Mouse (Mus musculus) hindbrain, embryonic 13.5 days (tissue): ENCODE measurements around the gene Pigx. TPM values are rescaled to one million over a fixed set of nuclear protein-coding genes. Genes with fewer than 3 reads are reported as not detected.
"Not testable (repeated sequence)": the region's sequence is repeated elsewhere in the genome, so short reads cannot be mapped to it uniquely, and the experiment has no call there.

ENCODE experiments used
- ATAC-seq: fragments of 200-750 bp; cut with Nextera tagmentation; 2 replicates; pipeline ENCODE4 v1.8.0; 2017; ENCODE audit warnings: moderate TSS enrichment; ENCODE audit not compliant: low FRiP score
- H3K27ac ChIP-seq: fragments of 300-500 bp; sonication (generic); 2 replicates; pipeline ENCODE4 v1.5.1; 2015; ENCODE audit warnings: inconsistent platforms, mild to moderate bottlenecking, moderate library complexity
- H3K27me3 ChIP-seq: fragments of 300-500 bp; sonication (generic); 2 replicates; pipeline ENCODE4 v1.6.1; 2015; ENCODE audit warnings: mild to moderate bottlenecking, inconsistent platforms
- H3K36me3 ChIP-seq: fragments of 300-500 bp; sonication (generic); 2 replicates; pipeline ENCODE4 v1.6.1; 2015; ENCODE audit warnings: mild to moderate bottlenecking, inconsistent platforms
- H3K4me1 ChIP-seq: fragments of 300-500 bp; sonication (generic); replicated peaks from 2 replicates; pipeline ENCODE4 v1.6.1; 2015; ENCODE audit warnings: inconsistent platforms
- H3K4me2 ChIP-seq: fragments of 300-500 bp; sonication (generic); 2 replicates; pipeline ENCODE4 v1.6.1; 2015; ENCODE audit warnings: inconsistent platforms, mild to moderate bottlenecking, moderate library complexity
- H3K4me3 ChIP-seq: fragments of 300-500 bp; sonication (generic); 2 replicates; pipeline ENCODE4 v1.5.1; 2015; ENCODE audit warnings: mild to moderate bottlenecking, inconsistent platforms
- H3K9ac ChIP-seq: fragments of 300-500 bp; sonication (generic); 2 replicates; pipeline ENCODE4 v1.6.1; 2015; ENCODE audit warnings: mild to moderate bottlenecking, inconsistent platforms
- H3K9me3 ChIP-seq: fragments of 300-500 bp; sonication (generic); 2 replicates; pipeline ENCODE4 v1.6.1; 2016; ENCODE audit warnings: inconsistent platforms
- WGBS: fragments of 180-500 bp; shearing (Covaris S2); methylation state at CpG from one replicate; pipeline ENCODE4 v1.1.7; 2015; 5-methylcytosine and 5-hydroxymethylcytosine counted together
- polyA plus RNA-seq: library from polyadenylated mRNA; unstranded; fragments of >200 nt; fragmentation: Nextera tagmentation; extraction: Ambion mirVana; gene quantifications from 2 replicates; pipeline ENCODE4 v1.2.1, GENCODE M21; 2015

Pigx gene
- polyA plus RNA-seq, 1 experiment from 2014 or later, result 132 TPM

GRCm38 (mm10) chr16:32107342-32108045 lies 8.0 kb upstream of the Pigx start:
- ATAC-seq, result no peak
- H3K4me1 ChIP-seq, result no peaks in the 10 kb centered on the region
- H3K9ac ChIP-seq, result no peak overlapping the region
- H3K9me3 ChIP-seq, result no peaks in the 10 kb centered on the region
- no peak overlapping the region for H3K4me3 ChIP-seq
- WGBS, result 92% methylated on average over 12 of the region's 12 CpGs
- no peak overlapping the region for H3K27ac ChIP-seq
- no peaks in the 10 kb centered on the region for H3K27me3 ChIP-seq
- H3K4me2 ChIP-seq, result no peak overlapping the region
- H3K36me3 ChIP-seq, result peaks cover 70% of the 10 kb centered on the region

DNA sequence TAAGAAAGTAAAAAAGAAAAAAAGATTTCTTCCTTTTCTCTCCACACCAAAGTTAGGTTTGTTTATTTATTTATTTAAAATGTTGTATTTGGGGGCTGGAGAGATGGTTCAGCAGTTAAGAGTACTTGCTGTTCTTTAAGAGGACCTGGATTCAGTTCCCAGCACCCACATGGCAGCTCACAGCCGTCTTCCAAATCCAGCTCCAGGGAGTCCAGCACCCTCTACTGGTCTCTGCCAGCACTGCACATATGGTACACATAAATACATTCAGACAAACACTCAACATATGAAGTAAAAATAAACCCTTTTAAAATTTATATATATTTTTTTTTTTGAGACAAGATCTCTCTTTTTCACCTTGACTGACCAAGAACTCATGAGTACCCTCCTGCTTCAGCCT lies 6.2 kb upstream of the Pigx start:
- no peaks in the 10 kb centered on the region for H3K4me1 ChIP-seq
- H3K27me3 ChIP-seq, result no peaks in the 10 kb centered on the region
- WGBS, result 96% methylated on average over 1 of the region's 1 CpGs
- no peak overlapping the region for H3K4me2 ChIP-seq
- no peaks in the 10 kb centered on the region for H3K9me3 ChIP-seq
- H3K27ac ChIP-seq, result no peak overlapping the region
- no peak overlapping the region for H3K9ac ChIP-seq
- H3K4me3 ChIP-seq, result no peak overlapping the region
- peaks cover 77% of the 10 kb centered on the region for H3K36me3 ChIP-seq
- ATAC-seq, result no peak

DNA sequence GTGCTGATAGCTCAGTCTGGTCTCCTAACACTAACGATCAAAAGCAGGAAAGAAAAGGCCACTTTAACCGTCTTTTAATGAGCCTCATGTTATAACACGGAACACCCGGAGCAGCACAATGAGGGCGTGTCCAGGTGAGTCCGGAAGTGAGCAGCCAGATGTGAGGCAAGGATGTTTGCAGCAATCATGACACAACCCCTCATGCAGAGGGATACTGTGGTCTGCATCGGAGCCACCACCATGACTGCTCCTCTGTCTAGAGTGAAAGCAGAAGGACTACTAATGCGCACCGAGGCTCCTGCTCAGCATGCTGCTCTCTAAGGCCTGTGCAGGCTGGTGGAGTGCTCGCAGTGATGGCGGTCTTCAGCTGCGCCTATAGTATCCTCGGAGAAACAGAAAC lies 2.8 kb upstream of the Pigx start:
- Histone ChIP-seq H3K4me2 (no peak overlapping the region), H3K4me3 (no peak overlapping the region), H3K27ac (no peak overlapping the region), H3K9me3 (no peaks in the 10 kb centered on the region), H3K4me1 (peaks cover 22% of the 10 kb centered on the region), H3K36me3 (peaks cover 50% of the 10 kb centered on the region), H3K27me3 (no peaks in the 10 kb centered on the region), H3K9ac (no peak overlapping the region)
- WGBS, result 94% methylated on average over 13 of the region's 13 CpGs
- ATAC-seq, result no peak

- Histone ChIP-seq H3K27me3 (no peaks in the 10 kb centered on the region), H3K9ac (peak overlapping the region; percentile 94), H3K4me2 (peak overlapping the region; percentile 83), H3K9me3 (no peaks in the 10 kb centered on the region), H3K36me3 (peaks cover 36% of the 10 kb centered on the region), H3K27ac (peak overlapping the region; percentile 89), H3K4me3 (peak overlapping the region; percentile 97), H3K4me1 (peaks cover 22% of the 10 kb centered on the region)
- peak; percentile 88 for ATAC-seq
- WGBS, result under 1% methylated on average over 39 of the region's 39 CpGs
These were observed 473 bp downstream of the Pigx start for GRCm38 (mm10) chr16:32098897-32099637.

DNA sequence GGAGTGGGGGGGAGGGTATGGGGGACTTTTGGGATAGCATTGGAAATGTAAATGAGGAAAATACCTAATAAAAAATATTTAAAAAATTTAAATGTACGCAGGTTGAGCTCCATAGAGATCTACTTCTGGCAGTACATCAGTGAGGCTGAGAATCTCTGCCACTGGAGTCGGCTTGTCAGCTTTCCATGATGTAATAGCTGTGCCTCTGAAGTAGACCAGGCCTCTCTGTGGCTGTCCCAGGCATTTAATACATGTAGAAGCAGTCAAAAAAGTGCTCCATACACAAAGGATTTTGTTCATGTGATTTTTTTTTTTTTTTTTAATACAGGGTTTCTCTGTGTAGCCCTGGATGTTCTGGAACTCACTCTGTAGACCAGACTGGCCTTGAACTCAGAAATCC lies 1.8 kb downstream of the Pigx start:
- H3K4me2 ChIP-seq, result peak overlapping the region; percentile 83; the same call in 1 of the 2 replicates
- not testable (repeated sequence) for H3K9ac ChIP-seq, H3K27me3 ChIP-seq, ATAC-seq, H3K4me3 ChIP-seq, H3K9me3 ChIP-seq, H3K27ac ChIP-seq
- H3K36me3 ChIP-seq, result peaks cover 23% of the 10 kb centered on the region
- 94% methylated on average over 2 of the region's 2 CpGs for WGBS
- peaks cover 22% of the 10 kb centered on the region for H3K4me1 ChIP-seq

DNA sequence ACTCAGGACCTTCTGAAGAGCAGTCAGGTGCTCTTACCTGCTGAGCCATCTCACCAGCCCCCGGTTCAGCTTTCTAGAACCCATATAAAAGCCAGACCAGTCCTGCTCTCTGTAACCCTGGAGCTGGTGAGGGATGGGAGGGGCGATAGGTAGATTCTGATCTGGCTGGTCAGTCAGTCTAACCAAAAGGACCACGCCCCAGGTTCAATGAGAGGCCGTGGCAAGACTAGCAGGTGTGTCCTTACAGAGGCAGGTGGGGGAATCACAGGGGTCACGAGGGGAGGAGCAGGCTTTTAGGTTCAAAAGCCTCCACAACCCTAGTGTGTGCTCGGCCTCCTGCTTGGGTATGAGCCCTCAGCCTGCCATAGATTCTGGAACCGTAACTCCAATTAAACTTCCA lies 8.1 kb downstream of the Pigx start:
- Histone ChIP-seq H3K9me3 (no peaks in the 10 kb centered on the region), H3K27ac (no peak overlapping the region), H3K27me3 (no peaks in the 10 kb centered on the region), H3K4me1 (no peaks in the 10 kb centered on the region), H3K36me3 (peaks cover 69% of the 10 kb centered on the region), H3K9ac (no peak overlapping the region), H3K4me3 (no peak overlapping the region), H3K4me2 (no peak overlapping the region)
- 98% methylated on average over 7 of the region's 7 CpGs for WGBS
- ATAC-seq, result no peak

- H3K27me3 ChIP-seq, result no peaks in the 10 kb centered on the region
- H3K9me3 ChIP-seq, result no peaks in the 10 kb centered on the region
- peaks cover 86% of the 10 kb centered on the region for H3K36me3 ChIP-seq
- H3K9ac ChIP-seq, result no peak overlapping the region
- H3K4me2 ChIP-seq, result no peak overlapping the region
- H3K27ac ChIP-seq, result no peak overlapping the region
- no peak for ATAC-seq
- 89% methylated on average over 17 of the region's 17 CpGs for WGBS
- H3K4me3 ChIP-seq, result no peak overlapping the region
- no peaks in the 10 kb centered on the region for H3K4me1 ChIP-seq
These were observed 11.7 kb downstream of the Pigx start for GRCm38 (mm10) chr16:32087629-32088443.

GRCm38 (mm10) chr16:32078991-32079511 lies 20.5 kb downstream of the Pigx start, which contains the start of gene Pak2:
Pak2 (minus strand) TSS chr16:32079342.
- 0% methylated on average over 43 of the region's 60 CpGs for WGBS
- H3K4me1 ChIP-seq, result peaks cover 30% of the 10 kb centered on the region
- peak within 1 kb of the TSS; percentile 94 for H3K9ac ChIP-seq
- H3K27me3 ChIP-seq, result no peaks in the 10 kb centered on the region
- peak within 1 kb of the TSS; percentile 96 for H3K27ac ChIP-seq
- H3K36me3 ChIP-seq, result peaks cover 14% of the 10 kb centered on the region
- peak; percentile 97 for ATAC-seq
- no peaks in the 10 kb centered on the region for H3K9me3 ChIP-seq
- H3K4me2 ChIP-seq, result peak within 1 kb of the TSS; percentile 74
- peak within 1 kb of the TSS; percentile 98 for H3K4me3 ChIP-seq

- no peaks in the 10 kb centered on the region for H3K9me3 ChIP-seq
- ATAC-seq, result no peak
- peaks cover 11% of the 10 kb centered on the region for H3K36me3 ChIP-seq
- WGBS, result under 1% methylated on average over 30 of the region's 30 CpGs
- peaks cover 30% of the 10 kb centered on the region for H3K4me1 ChIP-seq
- H3K4me3 ChIP-seq, result peak overlapping the region; percentile 98
- no peaks in the 10 kb centered on the region for H3K27me3 ChIP-seq
- peak overlapping the region; percentile 74 for H3K4me2 ChIP-seq
- peak overlapping the region; percentile 96 for H3K27ac ChIP-seq
- H3K9ac ChIP-seq, result peak overlapping the region; percentile 94
These were observed 21.0 kb downstream of the Pigx start for GRCm38 (mm10) chr16:32078408-32078990.

DNA sequence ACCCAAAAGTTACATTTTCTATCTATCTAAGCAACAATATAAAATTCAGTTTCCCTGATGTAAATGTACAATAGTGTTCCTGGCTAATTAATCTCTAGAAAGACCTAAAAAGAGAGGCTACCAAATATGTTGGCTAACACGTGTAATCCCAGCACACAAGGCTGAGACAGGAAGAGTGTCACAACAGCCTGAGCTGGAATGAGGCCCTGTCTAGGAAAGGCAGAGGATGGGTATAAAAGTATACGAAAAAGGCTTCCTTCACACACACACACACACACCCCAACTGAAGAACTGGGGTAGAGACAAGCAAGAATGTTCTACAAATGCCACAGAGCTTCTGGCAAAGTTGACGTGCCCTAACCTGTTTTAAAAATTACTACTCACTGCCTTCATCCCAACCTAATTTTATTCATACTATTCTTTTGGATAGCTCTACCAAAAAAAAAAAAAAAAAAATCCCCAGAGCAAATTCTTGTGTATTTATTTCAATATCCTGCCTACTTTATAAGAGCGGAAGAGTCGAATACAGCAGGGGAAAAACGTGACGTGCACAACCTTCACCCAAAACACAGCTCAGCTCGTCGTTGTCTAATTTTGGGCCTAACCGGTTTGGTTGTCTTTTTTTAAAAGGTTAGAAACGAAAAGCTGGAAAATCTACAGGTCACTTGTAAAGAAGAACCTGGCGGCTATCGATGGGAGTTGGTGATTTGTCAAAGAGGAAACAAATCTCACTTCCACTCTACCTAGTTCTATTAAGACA lies 21.7 kb downstream of the Pigx start:
- Histone ChIP-seq H3K9ac (peak overlapping the region; percentile 94), H3K4me1 (peaks cover 30% of the 10 kb centered on the region), H3K4me3 (peak overlapping the region; percentile 98), H3K9me3 (no peaks in the 10 kb centered on the region), H3K27ac (no peak overlapping the region), H3K27me3 (no peaks in the 10 kb centered on the region), H3K36me3 (peaks cover 8% of the 10 kb centered on the region; the same call in 1 of the 2 replicates), H3K4me2 (peak overlapping the region; percentile 74)
- 12% methylated on average over 13 of the region's 13 CpGs for WGBS
- ATAC-seq, result no peak

- Histone ChIP-seq H3K27ac (no peak overlapping the region), H3K9me3 (no peaks in the 10 kb centered on the region), H3K9ac (no peak overlapping the region; the same call in 1 of the 2 replicates), H3K4me1 (peaks cover 32% of the 10 kb centered on the region), H3K4me2 (0 out of 2 replicates have a peak overlapping the region, but pooled peaks have one; percentile 8), H3K4me3 (no peak overlapping the region), H3K36me3 (no peaks in the 10 kb centered on the region), H3K27me3 (no peaks in the 10 kb centered on the region)
- 74% methylated on average over 3 of the region's 3 CpGs for WGBS
- no peak for ATAC-seq
These were observed 23.1 kb downstream of the Pigx start for GRCm38 (mm10) chr16:32076406-32076805.
